Mouse (Mus musculus) liver, embryonic 16.5 days (tissue): Measurements from ENCODE around the gene Negr1. TPM values are rescaled to one million over a fixed set of nuclear protein-coding genes. Genes with fewer than 3 reads are reported as not detected.

ENCODE experiments used
- ATAC-seq: fragments of 200-750 bp; cut with Nextera tagmentation; 2 replicates; pipeline ENCODE4 v1.8.0; 2017; ENCODE audit warnings: low read depth, mild to moderate bottlenecking, moderate number of reproducible peaks, moderate library complexity
- H3K27ac ChIP-seq: fragments of 300-500 bp; sonication (generic); 2 replicates; pipeline ENCODE4 v1.5.1; 2014; ENCODE audit warnings: mild to moderate bottlenecking, low read length
- H3K27me3 ChIP-seq: fragments of 300-500 bp; sonication (generic); 2 replicates; pipeline ENCODE4 v1.6.1; 2014; ENCODE audit warnings: low read depth, low read length, mixed read lengths; ENCODE audit not compliant: control insufficient read depth, insufficient read depth
- H3K36me3 ChIP-seq: fragments of 300-500 bp; sonication (generic); 2 replicates; pipeline ENCODE4 v1.6.1; 2014; ENCODE audit warnings: mild to moderate bottlenecking; ENCODE audit not compliant: control insufficient read depth, insufficient read depth
- H3K4me1 ChIP-seq: fragments of 300-500 bp; sonication (generic); 2 replicates; pipeline ENCODE4 v1.6.1; 2014; ENCODE audit warnings: low read depth, low read length, mixed read lengths; ENCODE audit not compliant: control insufficient read depth
- H3K4me2 ChIP-seq: fragments of 300-500 bp; sonication (generic); 2 replicates; pipeline ENCODE4 v1.6.1; 2014; ENCODE audit warnings: low read depth, low read length, mixed read lengths
- H3K4me3 ChIP-seq: fragments of 300-500 bp; sonication (generic); 2 replicates; pipeline ENCODE4 v1.5.1; 2014; ENCODE audit warnings: low read depth, mild to moderate bottlenecking, low read length
- H3K9ac ChIP-seq: fragments of 300-500 bp; sonication (generic); 2 replicates; pipeline ENCODE4 v1.6.1; 2014; ENCODE audit warnings: low read depth, low read length
- H3K9me3 ChIP-seq: fragments of 300-500 bp; sonication (generic); replicated peaks from 2 replicates; pipeline ENCODE4 v1.6.1; 2016; ENCODE audit warnings: low read length; ENCODE audit not compliant: control insufficient read depth
- WGBS: fragments of 180-500 bp; shearing (Covaris S2); extraction: QIAGEN DNeasy Blood & Tissue Kit; methylation state at CpG from one replicate; pipeline ENCODE4 v1.1.7; 2014; ENCODE audit not compliant: insufficient replicate concordance; 5-methylcytosine and 5-hydroxymethylcytosine counted together
- polyA plus RNA-seq: library from polyadenylated mRNA; unstranded; fragments of >200 nt; fragmentation: Nextera tagmentation; extraction: Ambion mirVana; gene quantifications from 2 replicates; pipeline ENCODE4 v1.2.1, GENCODE M21; 2015

Gene Negr1
- polyA plus RNA-seq, 1 experiment from 2014 or later, result 0.04 TPM

DNA sequence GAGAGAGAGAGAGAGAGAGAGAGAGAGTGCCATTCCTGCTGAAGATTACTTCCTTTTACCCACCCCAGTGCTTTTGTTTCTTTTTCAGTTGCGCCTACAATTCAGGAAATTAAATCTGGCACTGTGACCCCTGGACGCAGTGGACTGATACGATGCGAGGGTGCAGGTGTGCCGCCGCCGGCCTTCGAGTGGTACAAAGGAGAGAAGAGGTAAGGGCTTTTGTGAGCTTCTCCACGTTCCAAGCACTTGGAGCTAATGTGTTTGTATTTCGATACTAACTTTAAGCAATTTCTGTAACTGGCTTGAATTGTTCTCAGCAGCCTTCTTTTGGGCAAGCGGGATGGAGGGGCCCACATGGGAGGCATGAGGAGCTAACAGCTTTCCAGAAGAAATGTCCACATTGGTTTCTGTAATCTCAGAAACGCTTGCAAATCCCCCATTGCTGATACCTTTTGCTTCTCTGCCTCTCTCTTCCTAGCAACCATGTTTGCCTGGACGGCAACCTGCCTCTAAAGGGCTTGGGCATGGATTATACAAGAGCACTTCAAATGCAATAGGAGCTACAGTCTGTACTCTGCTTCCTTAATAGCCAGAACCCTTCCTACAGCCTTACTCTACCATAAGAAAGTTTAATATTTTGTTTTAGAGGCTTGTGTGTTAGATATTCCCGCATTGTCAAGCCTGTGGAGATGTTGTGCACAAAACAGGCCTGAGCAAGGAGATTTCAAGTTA, 584.7 kb downstream of the Negr1 start:
- H3K4me2 ChIP-seq, result no peak overlapping the region
- no peak overlapping the region for H3K9ac ChIP-seq
- no peaks in the 10 kb centered on the region for H3K27me3 ChIP-seq
- H3K27ac ChIP-seq, result no peak overlapping the region
- no peak overlapping the region for H3K4me3 ChIP-seq
- ATAC-seq, result no peak
- H3K9me3 ChIP-seq, result no peaks in the 10 kb centered on the region
- 70% methylated on average over 14 of the region's 14 CpGs for WGBS
- no peaks in the 10 kb centered on the region for H3K36me3 ChIP-seq
- H3K4me1 ChIP-seq, result no peaks in the 10 kb centered on the region

DNA sequence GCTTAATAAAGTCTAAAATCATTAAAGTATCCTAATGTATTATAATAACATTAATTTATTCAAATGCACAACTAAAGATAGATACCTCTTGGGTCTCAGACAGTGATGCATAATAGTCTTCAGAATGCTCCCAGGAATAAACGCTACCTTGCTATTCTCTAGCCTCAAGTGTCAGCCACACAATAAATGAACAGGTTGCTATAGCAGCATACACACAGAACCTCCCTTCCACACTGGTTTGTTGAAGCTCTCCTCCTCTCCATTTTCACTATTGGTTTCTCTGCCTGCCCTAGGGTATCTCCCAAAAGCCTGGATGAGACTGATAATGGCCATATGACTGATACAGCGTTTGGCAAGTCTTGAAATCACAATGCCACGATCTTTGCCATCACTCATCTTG, 593.3 kb downstream of the Negr1 start:
- 40% methylated on average over 3 of the region's 3 CpGs for WGBS
- Histone ChIP-seq H3K4me3 (no peak overlapping the region), H3K4me2 (no peak overlapping the region), H3K9me3 (no peaks in the 10 kb centered on the region), H3K9ac (no peak overlapping the region), H3K4me1 (no peaks in the 10 kb centered on the region), H3K36me3 (no peaks in the 10 kb centered on the region), H3K27me3 (no peaks in the 10 kb centered on the region), H3K27ac (no peak overlapping the region)
- ATAC-seq, result no peak

DNA sequence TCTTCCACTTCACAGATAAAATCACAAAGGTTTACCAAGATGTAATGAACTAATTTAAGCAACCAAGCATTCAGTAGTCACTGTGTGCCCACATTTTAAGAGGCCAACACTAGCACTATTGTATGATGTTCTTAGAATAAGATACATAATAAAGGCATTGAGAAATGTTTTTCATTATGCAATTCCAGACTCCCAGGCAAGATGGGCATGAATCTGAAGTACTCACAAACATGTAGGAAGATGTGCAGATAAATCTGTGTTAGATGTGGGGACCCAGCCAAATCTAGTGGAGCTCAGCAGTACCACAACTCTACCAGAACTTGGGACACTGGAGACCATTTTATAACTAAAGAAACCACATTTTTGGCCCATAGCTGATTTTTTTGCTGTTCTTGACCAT, 593.9 kb downstream of the Negr1 start:
- no peak overlapping the region for H3K4me2 ChIP-seq
- H3K27ac ChIP-seq, result no peak overlapping the region
- no peak for ATAC-seq

GRCm38 (mm10) chr3:157164840-157165595, 603.4 kb downstream of the Negr1 start:
- no peaks in the 10 kb centered on the region for H3K4me1 ChIP-seq
- no peak overlapping the region for H3K4me3 ChIP-seq
- ATAC-seq, result no peak
- H3K9ac ChIP-seq, result no peak overlapping the region
- H3K9me3 ChIP-seq, result no peaks in the 10 kb centered on the region
- no peak overlapping the region for H3K4me2 ChIP-seq
- 61% methylated on average over 3 of the region's 3 CpGs for WGBS
- H3K27ac ChIP-seq, result no peak overlapping the region
- H3K27me3 ChIP-seq, result no peaks in the 10 kb centered on the region
- H3K36me3 ChIP-seq, result no peaks in the 10 kb centered on the region

More for the DNA sequence above, 593.9 kb downstream of the Negr1 start:
- Histone ChIP-seq H3K9ac (no peak overlapping the region), H3K4me1 (no peaks in the 10 kb centered on the region), H3K9me3 (no peaks in the 10 kb centered on the region), H3K36me3 (no peaks in the 10 kb centered on the region), H3K27me3 (no peaks in the 10 kb centered on the region), H3K4me3 (no peak overlapping the region)

GRCm38 (mm10) chr3:157181975-157182374, 620.4 kb downstream of the Negr1 start:
- ATAC-seq, result no peak
- WGBS, result 18% methylated on average over 2 of the region's 2 CpGs

GRCm38 (mm10) chr3:157188939-157189725, 627.5 kb downstream of the Negr1 start:
- Histone ChIP-seq H3K36me3 (no peaks in the 10 kb centered on the region), H3K27ac (no peak overlapping the region)

More at GRCm38 (mm10) chr3:157181975-157182374, 620.4 kb downstream of the Negr1 start:
- H3K9ac ChIP-seq, result no peak overlapping the region
- no peak overlapping the region for H3K27ac ChIP-seq
- H3K27me3 ChIP-seq, result no peaks in the 10 kb centered on the region
- no peaks in the 10 kb centered on the region for H3K4me1 ChIP-seq
- no peaks in the 10 kb centered on the region for H3K9me3 ChIP-seq
- no peak overlapping the region for H3K4me3 ChIP-seq
- no peaks in the 10 kb centered on the region for H3K36me3 ChIP-seq
- H3K4me2 ChIP-seq, result no peak overlapping the region

GRCm38 (mm10) chr3:157189834-157190233, 628.2 kb downstream of the Negr1 start:
- Histone ChIP-seq H3K27me3 (no peaks in the 10 kb centered on the region), H3K9ac (no peak overlapping the region), H3K4me2 (no peak overlapping the region), H3K27ac (no peak overlapping the region), H3K9me3 (no peaks in the 10 kb centered on the region), H3K4me3 (no peak overlapping the region), H3K36me3 (no peaks in the 10 kb centered on the region), H3K4me1 (no peaks in the 10 kb centered on the region)
- WGBS, result 56% methylated on average over 4 of the region's 4 CpGs
- ATAC-seq, result no peak

More at GRCm38 (mm10) chr3:157188939-157189725, 627.5 kb downstream of the Negr1 start:
- H3K9ac ChIP-seq, result no peak overlapping the region
- no peak overlapping the region for H3K4me3 ChIP-seq
- H3K9me3 ChIP-seq, result no peaks in the 10 kb centered on the region
- no peak for ATAC-seq
- H3K4me2 ChIP-seq, result no peak overlapping the region
- H3K4me1 ChIP-seq, result no peaks in the 10 kb centered on the region
- WGBS, result 52% methylated on average over 8 of the region's 8 CpGs
- H3K27me3 ChIP-seq, result no peaks in the 10 kb centered on the region

DNA sequence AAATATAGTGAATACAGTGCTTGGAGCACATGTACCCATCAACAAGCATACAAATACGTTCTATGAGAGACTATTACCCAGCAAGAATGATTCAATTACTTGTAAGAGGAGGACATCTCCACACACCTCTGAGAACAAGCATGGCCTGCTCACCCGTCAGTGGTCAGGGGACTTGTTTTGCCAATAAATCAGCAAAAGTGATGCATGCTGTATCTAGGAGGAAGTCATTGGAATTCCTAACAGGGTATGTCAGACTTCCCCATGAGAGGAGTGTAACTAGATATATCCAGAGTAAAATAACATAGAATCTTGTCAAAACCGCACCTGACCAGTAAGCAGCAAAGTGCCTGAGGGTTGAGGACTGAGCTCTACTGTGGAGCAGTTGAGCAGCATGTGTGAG, 629.0 kb downstream of the Negr1 start:
- 36% methylated on average over 3 of the region's 3 CpGs for WGBS
- no peak overlapping the region for H3K27ac ChIP-seq
- no peaks in the 10 kb centered on the region for H3K9me3 ChIP-seq
- H3K9ac ChIP-seq, result no peak overlapping the region
- no peaks in the 10 kb centered on the region for H3K36me3 ChIP-seq
- H3K27me3 ChIP-seq, result no peaks in the 10 kb centered on the region
- no peaks in the 10 kb centered on the region for H3K4me1 ChIP-seq
- no peak overlapping the region for H3K4me2 ChIP-seq
- no peak for ATAC-seq
- H3K4me3 ChIP-seq, result no peak overlapping the region
